ENCODE assay signal across 8 mouse cellular contexts in the genomic region with DNA sequence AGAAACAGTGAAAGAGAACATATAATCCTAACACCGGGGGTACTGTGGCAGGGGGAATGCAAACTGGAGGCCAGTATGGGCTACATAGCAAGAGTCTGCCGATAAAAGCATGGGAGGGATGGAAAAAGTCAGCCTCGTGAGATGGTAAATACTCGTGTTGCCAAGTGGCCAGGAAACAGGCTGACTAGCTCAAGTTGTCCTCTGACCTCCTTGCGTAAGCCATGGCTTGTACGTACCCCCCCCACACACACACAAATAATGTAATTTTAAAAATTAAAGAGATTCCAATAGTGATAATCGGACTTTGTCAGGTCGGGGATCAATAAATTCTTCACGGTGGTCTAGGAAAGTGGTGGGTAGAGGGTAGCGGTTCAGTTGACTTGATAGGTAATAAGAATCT. TPM values are rescaled to one million over a fixed set of nuclear protein-coding genes. Genes with fewer than 3 reads are reported as not detected.
A peak's percentile ranks its signal among the peaks of the same experiment; 100 is the strongest.
DNase-seq lines count a peak whose midpoint lies in the region; ATAC-seq and TF ChIP-seq lines count a peak whose summit lies in the region.

No protein-coding gene starts in this region.

- H3K9ac ChIP-seq in intestine, embryonic 14.5 days (ENCODE audit: low read length), result peak overlapping the region; percentile 72
- peak overlapping the region; percentile 58 for H3K9ac ChIP-seq in lung, postnatal 0 days (replicated peaks; ENCODE audit: low read depth)

- WGBS in intestine, embryonic 14.5 days, result under 1% methylated on average over 10 of the region's 10 CpGs
- WGBS in lung, postnatal 0 days, result under 1% methylated on average over 10 of the region's 10 CpGs

- H3K27ac ChIP-seq in testis, adult 2 months (ENCODE audit: control insufficient read depth, insufficient read depth, low read depth, low read length), result peak overlapping the region; percentile 96
- peak overlapping the region; percentile 32; the same call in 1 of the 2 replicates for H3K27ac ChIP-seq in embryonic fibroblast, embryonic 13.5 days (ENCODE audit: insufficient read depth, low read length)
- peak overlapping the region; percentile 47; the same call in 1 of the 2 replicates for H3K27ac ChIP-seq in intestine, embryonic 14.5 days (ENCODE audit: low read depth)
- H3K27ac ChIP-seq in lung, postnatal 0 days (ENCODE audit: low read length), result peak overlapping the region; percentile 86

- peak overlapping the region; percentile 98 for H3K4me3 ChIP-seq in testis, adult 2 months (ENCODE audit: control insufficient read depth, low read depth, low read length)
- peak overlapping the region; percentile 75 for H3K4me3 ChIP-seq in embryonic fibroblast, embryonic 13.5 days (ENCODE audit: insufficient read depth, low read length)
- peak overlapping the region; percentile 68 for H3K4me3 ChIP-seq in intestine, embryonic 14.5 days (ENCODE audit: low read depth, low read length)
- peak overlapping the region; percentile 65 for H3K4me3 ChIP-seq in lung, postnatal 0 days (ENCODE audit: low read depth, low read length)

- no peak; the same call in 1 of the 2 replicates for TF ChIP-seq EP300 in lung, postnatal 0 days (IDR thresholded peaks at IDR 0.05)

- TF ChIP-seq CTCF in testis, adult 2 months (IDR thresholded peaks at IDR 0.05; ENCODE audit: control insufficient read depth, insufficient read depth, insufficient replicate concordance, low read depth, low read length), result no peak
- TF ChIP-seq CTCF in embryonic fibroblast, embryonic 13.5 days (IDR thresholded peaks at IDR 0.05; ENCODE audit: borderline replicate concordance, insufficient read depth, low read length), result no peak
- TF ChIP-seq CTCF in lung, postnatal 0 days (IDR thresholded peaks at IDR 0.05), result no peak

- H3K4me2 ChIP-seq in intestine, embryonic 14.5 days (ENCODE audit: low read length), result peak overlapping the region; percentile 75
- peak overlapping the region; percentile 80 for H3K4me2 ChIP-seq in lung, postnatal 0 days (replicated peaks; ENCODE audit: low read depth, low read length)

- no peaks in the 10 kb centered on the region for H3K9me3 ChIP-seq in intestine, embryonic 14.5 days (ENCODE audit: control insufficient read depth, low read length)
- H3K9me3 ChIP-seq in lung, postnatal 0 days (ENCODE audit: low read length), result no peaks in the 10 kb centered on the region

- TF ChIP-seq POLR2A in testis, adult 2 months (IDR thresholded peaks at IDR 0.05; ENCODE audit: control insufficient read depth, low read depth, low read length), result no peak
- TF ChIP-seq POLR2A in embryonic fibroblast, embryonic 13.5 days (IDR thresholded peaks at IDR 0.05; ENCODE audit: low read depth, low read length), result no peak

- no peaks in the 10 kb centered on the region for H3K27me3 ChIP-seq in testis, adult 2 months (ENCODE audit: control insufficient read depth, insufficient read depth, low read length)
- H3K27me3 ChIP-seq in intestine, embryonic 14.5 days (replicated peaks; ENCODE audit: control insufficient read depth, insufficient read depth, low read length), result peaks cover 14% of the 10 kb centered on the region; the same call in 1 of the 2 replicates
- peaks cover 8% of the 10 kb centered on the region; the same call in 1 of the 2 replicates for H3K27me3 ChIP-seq in lung, postnatal 0 days (replicated peaks; ENCODE audit: insufficient read depth, low read length)

- no peak for ATAC-seq in intestine, embryonic 14.5 days (replicated peaks; ENCODE audit: low FRiP score, low TSS enrichment, low read depth)
- ATAC-seq in lung, postnatal 0 days, result peak; percentile 26
- no peak for ATAC-seq in megakaryocyte progenitor cell, adult 5-6 weeks (replicated peaks; ENCODE audit: poor library complexity)

- peaks cover 23% of the 10 kb centered on the region for H3K4me1 ChIP-seq in testis, adult 2 months (ENCODE audit: control insufficient read depth, insufficient read depth, low read length)
- H3K4me1 ChIP-seq in embryonic fibroblast, embryonic 13.5 days (ENCODE audit: control insufficient read depth, insufficient read depth, low read length), result peaks cover 4% of the 10 kb centered on the region
- peaks cover 28% of the 10 kb centered on the region for H3K4me1 ChIP-seq in intestine, embryonic 14.5 days (replicated peaks; ENCODE audit: control insufficient read depth, insufficient read depth, low read length)
- H3K4me1 ChIP-seq in lung, postnatal 0 days (ENCODE audit: insufficient read depth, low read depth, low read length), result peaks cover 17% of the 10 kb centered on the region

- no peak for DNase-seq in testis, postnatal 14 days (ENCODE audit: low spot score)
- no peak for DNase-seq in intestine, embryonic 14.5 days (ENCODE audit: low spot score)
- DNase-seq in lung, postnatal 0 days (ENCODE audit: low spot score), result peak; percentile 79
- peak; percentile 26 for DNase-seq in yolk sac, embryonic 10.5 days (ENCODE audit: low spot score)
- no peak for DNase-seq in spleen, postnatal 4 days (ENCODE audit: low spot score in 2 of 2)

- H3K36me3 ChIP-seq in testis, adult 2 months (ENCODE audit: control insufficient read depth, insufficient read depth, low read length), result no peaks in the 10 kb centered on the region
- no peaks in the 10 kb centered on the region for H3K36me3 ChIP-seq in intestine, embryonic 14.5 days (ENCODE audit: control insufficient read depth, insufficient read depth, low read length)
- no peaks in the 10 kb centered on the region for H3K36me3 ChIP-seq in lung, postnatal 0 days (ENCODE audit: insufficient read depth, low read length)

RNA-seq across cellular contexts. Expression of gene Polr3gl, which starts 0.6 kb away (rescaled TPM):
- 13.9 and 17.8 TPM in 2 replicates for polyA plus RNA-seq in testis, adult 2 months (2012; rRNA removed)
- 23.2 and 30.6 TPM in 2 replicates for polyA plus RNA-seq in embryonic fibroblast, embryonic 13.5 days (2011; ENCODE audit: insufficient read length, low read depth, missing spikeins)
- 13.6 and 17.4 TPM in 2 replicates for polyA plus RNA-seq in intestine, embryonic 14.5 days (2014; fragmentation: Nextera tagmentation; extraction: Ambion mirVana)
- 36.7 and 43.2 TPM in 2 replicates for polyA plus RNA-seq in lung, postnatal 0 days (2015; fragmentation: Nextera tagmentation; extraction: Ambion mirVana)
- 27.0 and 30.4 TPM in 2 replicates for total RNA-seq in megakaryocyte progenitor cell, adult 5-6 weeks (2015)
- total RNA-seq in megakaryocyte progenitor cell, adult 5-6 weeks (2017), result 50.7 and 59.5 TPM in 2 replicates

RNA-seq across cellular contexts. Expression of gene Ankrd34a, which starts 3.1 kb away (rescaled TPM):
- 0.12 TPM in 1 of 2 replicates, not detected in the other for polyA plus RNA-seq in testis, adult 2 months (2012; rRNA removed)
- polyA plus RNA-seq in embryonic fibroblast, embryonic 13.5 days (2011; ENCODE audit: insufficient read length, low read depth, missing spikeins), result 5.1 and 7.4 TPM in 2 replicates
- polyA plus RNA-seq in intestine, embryonic 14.5 days (2014; fragmentation: Nextera tagmentation; extraction: Ambion mirVana), result 2.3 and 2.8 TPM in 2 replicates
- 0.18 and 0.37 TPM in 2 replicates for polyA plus RNA-seq in lung, postnatal 0 days (2015; fragmentation: Nextera tagmentation; extraction: Ambion mirVana)
- not detected in 2 replicates for total RNA-seq in megakaryocyte progenitor cell, adult 5-6 weeks (2015)
- not detected in 2 replicates for total RNA-seq in megakaryocyte progenitor cell, adult 5-6 weeks (2017)

RNA-seq across cellular contexts. Expression of gene Lix1l, which starts 7.6 kb away (rescaled TPM):
- 6.2 and 8.1 TPM in 2 replicates for polyA plus RNA-seq in testis, adult 2 months (2012; rRNA removed)
- 109 and 123 TPM in 2 replicates for polyA plus RNA-seq in embryonic fibroblast, embryonic 13.5 days (2011; ENCODE audit: insufficient read length, low read depth, missing spikeins)
- 6.7 and 8.3 TPM in 2 replicates for polyA plus RNA-seq in intestine, embryonic 14.5 days (2014; fragmentation: Nextera tagmentation; extraction: Ambion mirVana)
- 5.4 TPM in 2 replicates for polyA plus RNA-seq in lung, postnatal 0 days (2015; fragmentation: Nextera tagmentation; extraction: Ambion mirVana)
- 0.89 and 3.0 TPM in 2 replicates for total RNA-seq in megakaryocyte progenitor cell, adult 5-6 weeks (2015)
- 0.83 and 2.3 TPM in 2 replicates for total RNA-seq in megakaryocyte progenitor cell, adult 5-6 weeks (2017)

RNA-seq across cellular contexts. Expression of gene Gm16253, which starts 16.6 kb away (rescaled TPM):
- not detected in 2 replicates for polyA plus RNA-seq in testis, adult 2 months (2012; rRNA removed)
- polyA plus RNA-seq in embryonic fibroblast, embryonic 13.5 days (2011; ENCODE audit: insufficient read length, low read depth, missing spikeins), result not detected in 2 replicates
- 0.37 and 1.6 TPM in 2 replicates for polyA plus RNA-seq in intestine, embryonic 14.5 days (2014; fragmentation: Nextera tagmentation; extraction: Ambion mirVana)
- 0.73 and 0.78 TPM in 2 replicates for polyA plus RNA-seq in lung, postnatal 0 days (2015; fragmentation: Nextera tagmentation; extraction: Ambion mirVana)
- total RNA-seq in megakaryocyte progenitor cell, adult 5-6 weeks (2015), result not detected in 2 replicates
- total RNA-seq in megakaryocyte progenitor cell, adult 5-6 weeks (2017), result not detected in 2 replicates

RNA-seq across cellular contexts. Expression of gene Txnip, which starts 35.6 kb away (rescaled TPM):
- polyA plus RNA-seq in testis, adult 2 months (2012; rRNA removed), result 73.8 and 75.5 TPM in 2 replicates
- 37.6 and 98.8 TPM in 2 replicates for polyA plus RNA-seq in embryonic fibroblast, embryonic 13.5 days (2011; ENCODE audit: insufficient read length, low read depth, missing spikeins)
- 149 and 154 TPM in 2 replicates for polyA plus RNA-seq in intestine, embryonic 14.5 days (2014; fragmentation: Nextera tagmentation; extraction: Ambion mirVana)
- polyA plus RNA-seq in lung, postnatal 0 days (2015; fragmentation: Nextera tagmentation; extraction: Ambion mirVana), result 468 and 502 TPM in 2 replicates
- total RNA-seq in megakaryocyte progenitor cell, adult 5-6 weeks (2015), result 103 and 139 TPM in 2 replicates
- 94.6 and 128 TPM in 2 replicates for total RNA-seq in megakaryocyte progenitor cell, adult 5-6 weeks (2017)

Comparison
In these comparisons a context has a peak if more than half of its experiments do, and no peak if none do; other contexts are left out.
1. H3K27ac ChIP-seq: peak in every context shown above with its lines; median percentile 96 in testis, adult 2 months; 86 in lung, postnatal 0 days; 47 in intestine, embryonic 14.5 days; 32 in embryonic fibroblast, embryonic 13.5 days.
2. DNase-seq: peak in lung, postnatal 0 days (single experiment) and yolk sac, embryonic 10.5 days (single experiment); none in testis, postnatal 14 days (single experiment), intestine, embryonic 14.5 days (single experiment) and spleen, postnatal 4 days (0 of 2).
3. RNA of gene Lix1l, which starts 7.6 kb away (polyA plus RNA-seq): 109 to 123 TPM in embryonic fibroblast, embryonic 13.5 days; 6.2 to 8.1 TPM in testis, adult 2 months, 6.7 to 8.3 TPM in intestine, embryonic 14.5 days and 5.4 TPM in lung, postnatal 0 days; every median in the first group is over 10 times any median in the second.
4. Peak in every context shown above with its lines, with median percentiles within 50 percentile points of each other: H3K4me3 ChIP-seq.